Mouse (Mus musculus) CH12.LX (cell line): Measurements from ENCODE around the gene Hipk2. TPM values are rescaled to one million over a fixed set of nuclear protein-coding genes. Genes with fewer than 3 reads are reported as not detected.
A peak's percentile ranks its signal among the peaks of the same experiment; 100 is the strongest.

Experiments
- DNase-seq: peaks from one replicate; pipeline ENCODE4 v3.0.0-alpha.2; 2013; ENCODE audit errors: extremely low read depth
- H3K27ac ChIP-seq: 2 replicates; pipeline ENCODE4 v1.5.1; 2012; ENCODE audit warnings: low read depth, mild to moderate bottlenecking, control low read depth, moderate library complexity; ENCODE audit not compliant: insufficient read depth
- H3K27me3 ChIP-seq: replicated peaks from 2 replicates; pipeline ENCODE3; 2012; ENCODE audit warnings: inconsistent platforms
- H3K36me3 ChIP-seq, 2 experiments: replicated peaks in 1 of 2; 2 replicates each; pipeline versions ENCODE3 to v1.6.1; 2012; ENCODE audit warnings: inconsistent platforms in 1 of 2, low read length in 1 of 2, mild to moderate bottlenecking in 1 of 2, mixed read lengths in 1 of 2, moderate library complexity in 1 of 2; ENCODE audit not compliant: control insufficient read depth in 1 of 2, insufficient read depth in 1 of 2
- H3K4me1 ChIP-seq, 2 experiments: 2 replicates each; pipeline ENCODE4 v1.6.1; 2012; ENCODE audit warnings: inconsistent platforms in 1 of 2, moderate library complexity in 1 of 2; ENCODE audit not compliant: insufficient read depth in 2 of 2, control insufficient read depth in 1 of 2
- H3K4me2 ChIP-seq: 2 replicates; pipeline ENCODE4 v1.6.1; 2012; ENCODE audit warnings: low read depth, mild to moderate bottlenecking, control low read depth; ENCODE audit not compliant: poor library complexity, insufficient read depth, severe bottlenecking
- H3K4me3 ChIP-seq, 3 experiments: fragments of 150-350 bp in 1 of 3; sonication (generic) in 1 of 3; replicated peaks in 1 of 3; 2 replicates each; pipeline versions ENCODE3 to v1.5.1; 2011 to 2012; ENCODE audit warnings: low read depth in 2 of 3, low read length in 2 of 3, mild to moderate bottlenecking in 2 of 3, moderate library complexity in 2 of 3, control low read depth in 1 of 3, improper control_type of control experiment in 1 of 3, inconsistent platforms in 1 of 3, mixed read lengths in 1 of 3; ENCODE audit not compliant: poor library complexity in 1 of 3
- H3K79me2 ChIP-seq: replicated peaks from 2 replicates; pipeline ENCODE4 v1.6.1; 2012; ENCODE audit warnings: mild to moderate bottlenecking, moderate library complexity; ENCODE audit not compliant: control insufficient read depth, poor library complexity, insufficient read depth, severe bottlenecking; ENCODE audit errors: extremely low read depth
- H3K9ac ChIP-seq: 2 replicates; pipeline ENCODE4 v1.6.1; 2012; ENCODE audit warnings: low read depth, mild to moderate bottlenecking, control low read depth, moderate library complexity; ENCODE audit not compliant: insufficient read depth
- H3K9me3 ChIP-seq: replicated peaks from 2 replicates; pipeline ENCODE3; 2012; ENCODE audit warnings: low read length, inconsistent platforms, mixed read lengths
- GABPA ChIP-seq: IDR thresholded peaks from 2 replicates; pipeline ENCODE4 v1.6.1; 2012; ENCODE audit warnings: low read depth, low read length, improper control_type of control experiment, inconsistent platforms; ENCODE audit not compliant: insufficient replicate concordance
- HCFC1 ChIP-seq: IDR thresholded peaks from 2 replicates; pipeline ENCODE4 v1.6.1; 2012; ENCODE audit warnings: low read depth, mild to moderate bottlenecking, inconsistent platforms, low read length, improper control_type of control experiment
- IRF4 ChIP-seq: IDR thresholded peaks from 2 replicates; pipeline ENCODE4 v1.6.1; 2014; ENCODE audit warnings: low read depth, mild to moderate bottlenecking, inconsistent platforms, low read length, improper control_type of control experiment
- JUN ChIP-seq: IDR thresholded peaks from 2 replicates; pipeline ENCODE4 v1.6.1; 2011; ENCODE audit warnings: low read depth, mild to moderate bottlenecking, low read length, improper control_type of control experiment, moderate library complexity; ENCODE audit not compliant: insufficient read depth
- MAFK ChIP-seq: IDR thresholded peaks from 2 replicates; pipeline ENCODE4 v1.6.1; 2011; ENCODE audit warnings: low read length, improper control_type of control experiment; ENCODE audit not compliant: insufficient replicate concordance
- NRF1 ChIP-seq: IDR thresholded peaks from 2 replicates; pipeline ENCODE4 v1.6.1; 2014; ENCODE audit warnings: low read depth, mild to moderate bottlenecking, inconsistent platforms, low read length, improper control_type of control experiment, moderate library complexity
- POLR2AphosphoS2 ChIP-seq: IDR thresholded peaks from 2 replicates; pipeline ENCODE4 v1.6.1; 2011; ENCODE audit warnings: low read depth, low read length, improper control_type of control experiment
- TBP ChIP-seq: conservative IDR thresholded peaks from 2 replicates; pipeline ENCODE4 v1.6.1; 2011; ENCODE audit warnings: low read depth, low read length, improper control_type of control experiment
- TCF12 ChIP-seq: IDR thresholded peaks from 2 replicates; pipeline ENCODE4 v1.6.1; 2014; ENCODE audit warnings: low read depth, mild to moderate bottlenecking, inconsistent platforms, low read length, improper control_type of control experiment
- USF2 ChIP-seq: conservative IDR thresholded peaks from 2 replicates; pipeline ENCODE4 v1.6.1; 2011; ENCODE audit warnings: low read depth, low read length, improper control_type of control experiment
- dilution Hi-C: fragments of 300-500 bp; cut with MboI; formaldehyde crosslinking; loops from 2 replicates; pipeline ENCODE4 v1.14.3; 2020; ENCODE audit warnings: low sequenced_read_pairs; ENCODE audit not compliant: extremely low pct_unique_long_range_greater_than_20kb, extremely low pct_ligation_motif_present
- in situ Hi-C: fragments of 300-500 bp; cut with MboI; formaldehyde crosslinking; loops from 3 replicates; pipeline ENCODE4 v1.14.3; 2019; ENCODE audit warnings: low sequenced_read_pairs, low pct_ligation_motif_present, low pct_unique_long_range_greater_than_20kb, mixed read lengths
- polyA plus RNA-seq: library from polyadenylated mRNA; unstranded; fragments of >175 nt; gene quantifications from 2 replicates; pipeline ENCODE4 v1.2.1, GENCODE M21; 2012; ENCODE audit warnings: low read depth; ENCODE audit not compliant: insufficient read length
- total RNA-seq, 2 experiments: library from RNA; depleted of rRNA; stranded (reverse); fragments of 300-350 nt in 1 of 2; fragments of >200 nt in 1 of 2; gene quantifications; 2 replicates each; pipeline ENCODE4 v1.2.3; 2012 to 2014

The Hipk2 gene
- total and polyA plus RNA-seq, 3 experiments = 1.6 to 5.3 (median 2.6) TPM

- Histone ChIP-seq H3K36me3 (no peaks in the 10 kb centered on the region), H3K4me3 (no peak overlapping the region), H3K27me3 (peaks cover 48% of the 10 kb centered on the region), H3K4me1 (peaks cover 0 to 13% of the 10 kb centered on the region in 2 experiments; a peak in 2 of 4 replicates), H3K27ac (no peak overlapping the region), H3K79me2 (0 out of 2 replicates have a peak, but pooled peaks cover 4% of the 10 kb centered on the region), H3K9me3 (peaks cover 2% of the 10 kb centered on the region), H3K4me2 (no peak overlapping the region), H3K9ac (no peak overlapping the region)
- no peak for DNase-seq
- in situ Hi-C loops (no loop called here), dilution Hi-C loops (no loop called here)
- no peak for TF ChIP-seq MAFK
- TF ChIP-seq USF2 = no peak
- TF ChIP-seq GABPA = no peak
- no peak for TF ChIP-seq HCFC1
These were observed 1.7 kb upstream of the Hipk2 start for GRCm38 (mm10) chr6:38877674-38878073.

GRCm38 (mm10) chr6:38875258-38876070 lies 501 bp downstream of the Hipk2 start, which contains the start of gene Tbxas1:
Tbxas1 (plus strand) TSS chr6:38875404.
- no peak for DNase-seq
- Histone ChIP-seq H3K4me1 (peaks cover 2 to 19% of the 10 kb centered on the region in 2 experiments; a peak in 3 of 4 replicates), H3K9ac (peak within 1 kb of the TSS; percentile 80), H3K27me3 (peaks cover 40% of the 10 kb centered on the region), H3K4me3 (peak within 1 kb of the TSS; percentile 71 to 81 (median 77)), H3K79me2 (0 out of 2 replicates have a peak, but pooled peaks cover 4% of the 10 kb centered on the region), H3K36me3 (no peaks in the 10 kb centered on the region), H3K9me3 (peaks cover 2% of the 10 kb centered on the region), H3K4me2 (peak within 1 kb of the TSS; percentile 89), H3K27ac (no peak within 1 kb of the TSS)
- TF ChIP-seq POLR2AphosphoS2 = no peak
- no peak for TF ChIP-seq NRF1
- 0 out of 2 replicates have a peak, but pooled peaks have one; percentile 20 for TF ChIP-seq TCF12
- TF ChIP-seq JUN = no peak
- in situ Hi-C loops (no loop called here), dilution Hi-C loops (no loop called here)

GRCm38 (mm10) chr6:38874565-38875257 lies 1.3 kb downstream of the Hipk2 start:
- Histone ChIP-seq H3K9me3 (peaks cover 2% of the 10 kb centered on the region), H3K79me2 (0 out of 2 replicates have a peak, but pooled peaks cover 4% of the 10 kb centered on the region), H3K27me3 (peaks cover 33% of the 10 kb centered on the region), H3K36me3 (no peaks in the 10 kb centered on the region), H3K9ac (peak overlapping the region; percentile 80), H3K27ac (no peak overlapping the region), H3K4me1 (peaks cover 4 to 19% of the 10 kb centered on the region in 2 experiments; a peak in 3 of 4 replicates), H3K4me3 (peak overlapping the region; percentile 71 to 81 (median 77)), H3K4me2 (peak overlapping the region; percentile 89)
- peak; percentile 56 for DNase-seq
- in situ Hi-C loops (no loop called here), dilution Hi-C loops (no loop called here)
- no peak for TF ChIP-seq GABPA
- TF ChIP-seq TBP = 0 out of 2 replicates have a peak, but pooled peaks have one; percentile 45
- TF ChIP-seq IRF4 = peak; percentile 41; the same call in 1 of the 2 replicates
